Mouse (Mus musculus) heart, embryonic 14.5 days (tissue): Measurements from ENCODE around the gene Tmem117. TPM values are rescaled to one million over a fixed set of nuclear protein-coding genes. Genes with fewer than 3 reads are reported as not detected.
A peak's percentile ranks its signal among the peaks of the same experiment; 100 is the strongest.

Source experiments
- ATAC-seq: fragments of 200-750 bp; cut with Nextera tagmentation; 2 replicates; pipeline ENCODE4 v1.8.0; 2017; ENCODE audit warnings: low read depth, moderate TSS enrichment; ENCODE audit not compliant: insufficient number of reproducible peaks, insufficient read depth, low FRiP score
- H3K27ac ChIP-seq, 2 experiments: fragments of 200-500 bp in 1 of 2; fragments of 300-500 bp in 1 of 2; sonication (generic) in 1 of 2; replicated peaks in 1 of 2; 2 replicates each; pipeline ENCODE4 v1.5.1; 2012 to 2014; ENCODE audit warnings: low read depth in 2 of 2, low read length in 2 of 2, control low read depth in 1 of 2, mild to moderate bottlenecking in 1 of 2, mixed read lengths in 1 of 2; ENCODE audit not compliant: control insufficient read depth in 1 of 2, insufficient read depth in 1 of 2
- H3K27me3 ChIP-seq: fragments of 300-500 bp; sonication (generic); 2 replicates; pipeline ENCODE4 v1.6.1; 2014; ENCODE audit warnings: mild to moderate bottlenecking, low read length, control low read depth; ENCODE audit not compliant: control insufficient read depth, insufficient read depth
- H3K36me3 ChIP-seq: fragments of 300-500 bp; sonication (generic); 2 replicates; pipeline ENCODE4 v1.6.1; 2014; ENCODE audit warnings: mild to moderate bottlenecking, control low read depth, low read length, mixed read lengths; ENCODE audit not compliant: control insufficient read depth, insufficient read depth
- H3K4me1 ChIP-seq, 2 experiments: fragments of 200-500 bp in 1 of 2; fragments of 300-500 bp in 1 of 2; sonication (generic) in 1 of 2; 2 replicates each; pipeline ENCODE4 v1.6.1; 2012 to 2014; ENCODE audit warnings: low read length in 2 of 2, control low read depth in 1 of 2, mixed read lengths in 1 of 2; ENCODE audit not compliant: control insufficient read depth in 2 of 2, insufficient read depth in 2 of 2
- H3K4me2 ChIP-seq: fragments of 300-500 bp; sonication (generic); 2 replicates; pipeline ENCODE4 v1.6.1; 2014; ENCODE audit warnings: mild to moderate bottlenecking, low read length
- H3K4me3 ChIP-seq, 2 experiments: fragments of 200-500 bp in 1 of 2; fragments of 300-500 bp in 1 of 2; sonication (generic) in 1 of 2; 2 replicates each; pipeline ENCODE4 v1.5.1; 2012 to 2014; ENCODE audit warnings: low read length in 2 of 2, mild to moderate bottlenecking in 2 of 2, control low read depth in 1 of 2, low read depth in 1 of 2, moderate library complexity in 1 of 2; ENCODE audit not compliant: control insufficient read depth in 1 of 2, insufficient read depth in 1 of 2
- H3K9ac ChIP-seq: fragments of 300-500 bp; sonication (generic); 2 replicates; pipeline ENCODE4 v1.6.1; 2014; ENCODE audit warnings: mild to moderate bottlenecking, low read length
- H3K9me3 ChIP-seq: fragments of 300-500 bp; sonication (generic); 2 replicates; pipeline ENCODE4 v1.6.1; 2016; ENCODE audit warnings: low read length, control low read depth; ENCODE audit not compliant: control insufficient read depth
- WGBS: fragments of 180-500 bp; shearing (Covaris S2); extraction: QIAGEN DNeasy Blood & Tissue Kit; methylation state at CpG from one replicate; pipeline ENCODE4 v1.1.7; 2014; 5-methylcytosine and 5-hydroxymethylcytosine counted together
- polyA plus RNA-seq: library from polyadenylated mRNA; unstranded; fragments of >200 nt; fragmentation: Nextera tagmentation; extraction: Ambion mirVana; gene quantifications from 2 replicates; pipeline ENCODE4 v1.2.1, GENCODE M21; 2014

The Tmem117 gene
- polyA plus RNA-seq, 1 experiment from 2014 or later, result 2.0 TPM

DNA sequence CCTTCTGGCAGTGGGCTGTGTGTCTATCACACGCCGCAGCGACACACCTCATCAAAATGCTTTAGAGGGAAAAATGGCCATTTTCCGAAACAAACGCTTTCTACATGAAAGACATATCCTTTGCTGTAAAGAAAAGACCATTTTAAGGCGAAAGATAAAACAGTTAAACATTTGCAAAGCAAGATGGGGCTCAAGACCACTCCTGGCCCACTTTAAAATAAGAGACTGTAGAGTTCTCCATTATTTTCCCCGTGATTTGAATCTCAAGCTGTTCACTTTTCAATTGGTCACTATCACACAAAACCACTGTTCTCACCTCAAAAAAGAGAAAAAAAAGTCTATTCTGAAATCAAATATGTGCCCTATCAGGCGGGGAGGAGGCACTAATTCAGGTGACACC lies 38.9 kb upstream of the Tmem117 start:
- WGBS, result 15% methylated on average over 8 of the region's 8 CpGs
- H3K9me3 ChIP-seq, result no peaks in the 10 kb centered on the region
- peaks cover 0 to 11% of the 10 kb centered on the region in 2 experiments; a peak in 1 of 4 replicates for H3K4me1 ChIP-seq
- ATAC-seq, result no peak
- peak overlapping the region; percentile 31 to 96 for H3K4me3 ChIP-seq
- H3K9ac ChIP-seq, result peak overlapping the region; percentile 56
- peak overlapping the region; percentile 66 for H3K4me2 ChIP-seq
- H3K27me3 ChIP-seq, result no peaks in the 10 kb centered on the region
- H3K36me3 ChIP-seq, result peaks cover 17% of the 10 kb centered on the region
- H3K27ac ChIP-seq, result no peak overlapping the region

DNA sequence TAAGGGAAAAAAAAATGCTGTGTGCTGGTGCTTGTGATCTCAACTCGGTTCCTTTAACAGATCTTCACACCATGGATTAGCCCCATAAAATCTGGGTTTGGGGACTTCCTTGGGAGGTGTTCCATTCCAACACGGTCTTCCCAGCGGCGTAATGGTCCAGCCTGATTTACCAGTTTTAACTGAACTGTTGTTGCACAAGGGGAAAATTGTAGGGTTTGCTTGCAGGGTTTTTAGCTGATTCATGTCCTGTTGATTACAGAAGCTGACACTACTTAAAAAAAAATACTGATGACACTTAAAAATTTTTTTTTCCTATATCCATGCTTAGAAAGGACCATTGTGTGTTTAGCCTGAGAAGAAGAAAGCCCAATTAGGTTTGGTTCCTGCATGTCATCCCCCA lies 37.7 kb upstream of the Tmem117 start:
- Histone ChIP-seq H3K36me3 (peaks cover 4% of the 10 kb centered on the region), H3K4me1 (peaks cover 0 to 11% of the 10 kb centered on the region in 2 experiments; a peak in 1 of 4 replicates), H3K27ac (no peak overlapping the region), H3K9me3 (no peaks in the 10 kb centered on the region), H3K4me3 (no peak overlapping the region), H3K9ac (no peak overlapping the region), H3K4me2 (no peak overlapping the region), H3K27me3 (no peaks in the 10 kb centered on the region)
- 87% methylated on average over 4 of the region's 4 CpGs for WGBS
- ATAC-seq, result no peak

DNA sequence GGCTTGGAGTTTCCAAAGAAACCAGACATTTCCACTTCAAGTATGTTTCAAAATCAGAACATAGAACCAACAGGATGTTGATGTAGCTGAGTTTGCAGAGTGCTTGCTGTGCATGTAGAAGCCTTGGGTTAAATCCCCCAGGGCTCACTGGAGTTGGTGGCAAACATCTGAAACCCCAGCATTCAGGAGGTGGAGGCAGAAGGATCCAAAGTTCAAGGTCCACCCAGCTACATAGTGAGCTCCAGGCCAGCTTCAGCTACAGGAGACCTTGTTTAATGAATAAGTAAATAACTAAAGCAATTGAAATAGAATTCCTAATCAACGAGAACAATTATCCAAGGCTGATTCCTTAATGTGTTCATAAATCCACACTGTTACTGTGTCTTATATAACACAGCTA lies 35.4 kb upstream of the Tmem117 start:
- Histone ChIP-seq H3K4me3 (no peak overlapping the region), H3K4me1 (0 out of 4 replicates have a peak, but pooled peaks cover 0 to 4% of the 10 kb centered on the region in 2 experiments), H3K9me3 (no peaks in the 10 kb centered on the region), H3K4me2 (no peak overlapping the region), H3K27ac (no peak overlapping the region), H3K27me3 (no peaks in the 10 kb centered on the region), H3K9ac (no peak overlapping the region), H3K36me3 (no peaks in the 10 kb centered on the region)
- 54% methylated on average over 1 of the region's 1 CpGs for WGBS
- no peak for ATAC-seq

DNA sequence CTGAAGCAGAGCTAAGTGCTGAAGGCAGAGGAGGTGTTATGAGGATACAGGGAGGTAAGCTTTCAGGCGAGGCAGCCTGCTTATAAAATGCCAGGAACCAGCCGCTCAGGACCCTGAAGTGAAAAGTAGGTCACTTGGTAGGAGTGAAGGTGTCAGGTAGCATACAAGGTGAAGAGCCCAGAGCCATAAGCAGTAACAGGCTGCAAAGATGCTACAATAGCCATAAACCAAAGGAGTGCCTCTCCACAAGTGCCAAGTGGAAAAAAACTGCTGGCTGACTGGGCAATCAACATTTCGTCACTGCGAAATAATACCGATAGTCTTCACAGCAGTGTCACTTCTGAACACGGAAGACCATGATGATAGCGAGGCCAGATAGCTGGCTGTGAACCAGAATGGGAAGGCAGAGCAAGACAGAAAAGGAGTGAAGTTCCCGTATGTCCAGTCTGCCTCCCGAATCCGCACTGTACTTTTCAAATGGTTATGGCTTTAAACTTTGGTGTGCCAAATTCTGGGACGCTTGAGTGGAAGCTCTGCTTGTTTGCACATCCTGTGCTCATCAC lies 28.8 kb upstream of the Tmem117 start:
- no peaks in the 10 kb centered on the region for H3K9me3 ChIP-seq
- H3K4me1 ChIP-seq, result no peaks in the 10 kb centered on the region
- WGBS, result 58% methylated on average over 11 of the region's 11 CpGs
- H3K36me3 ChIP-seq, result no peaks in the 10 kb centered on the region
- H3K27ac ChIP-seq, result no peak overlapping the region
- no peak overlapping the region for H3K9ac ChIP-seq
- no peak for ATAC-seq
- H3K4me3 ChIP-seq, result no peak overlapping the region
- H3K4me2 ChIP-seq, result no peak overlapping the region
- H3K27me3 ChIP-seq, result no peaks in the 10 kb centered on the region; the same call in 1 of the 2 replicates

DNA sequence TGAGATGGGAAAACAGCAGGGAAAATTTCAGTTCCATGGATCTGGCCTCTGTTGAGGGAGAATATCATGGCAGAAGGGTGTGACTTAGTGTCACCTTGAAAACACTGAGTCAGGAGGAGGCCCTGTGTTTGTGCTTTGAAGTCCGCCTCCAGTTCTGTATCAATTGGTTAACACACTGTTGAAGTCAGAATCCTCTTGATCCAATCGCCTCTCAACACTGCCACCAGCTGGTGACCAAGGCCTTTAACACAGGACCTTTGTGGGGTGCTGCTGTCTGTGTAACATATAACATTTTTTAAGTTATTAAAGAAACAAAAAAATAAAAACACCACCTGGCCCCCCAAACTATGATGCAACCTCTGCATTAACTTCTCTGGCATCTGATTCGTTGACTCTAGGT lies 27.7 kb upstream of the Tmem117 start:
- H3K4me1 ChIP-seq, result no peaks in the 10 kb centered on the region
- H3K4me3 ChIP-seq, result no peak overlapping the region
- no peak overlapping the region for H3K9ac ChIP-seq
- no peaks in the 10 kb centered on the region; the same call in 1 of the 2 replicates for H3K27me3 ChIP-seq
- no peak overlapping the region for H3K4me2 ChIP-seq
- H3K27ac ChIP-seq, result no peak overlapping the region
- no peaks in the 10 kb centered on the region for H3K36me3 ChIP-seq
- no peak for ATAC-seq
- no peaks in the 10 kb centered on the region for H3K9me3 ChIP-seq
- WGBS, result 12% methylated on average over 3 of the region's 3 CpGs

DNA sequence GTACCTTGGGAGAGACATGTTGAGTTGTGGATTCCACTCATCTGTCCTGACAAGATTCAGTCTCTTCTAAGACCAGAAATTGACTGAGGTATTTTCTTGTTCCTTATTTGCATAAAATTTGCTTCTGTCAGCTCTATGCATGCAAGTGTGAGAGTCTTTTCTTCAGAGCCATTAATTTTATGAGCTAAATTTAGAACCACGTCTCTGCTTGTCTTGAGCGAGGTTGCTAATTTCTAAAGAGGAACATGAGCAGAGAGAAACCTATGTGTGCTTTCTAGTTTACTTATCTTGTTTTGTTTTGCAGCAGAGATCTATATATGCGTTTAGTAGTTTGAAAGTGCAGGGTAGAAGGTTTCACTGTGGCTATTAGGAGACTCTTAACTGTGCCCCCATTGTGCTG lies 26.6 kb upstream of the Tmem117 start:
- no peaks in the 10 kb centered on the region for H3K36me3 ChIP-seq
- WGBS, result 55% methylated on average over 3 of the region's 3 CpGs
- no peak overlapping the region for H3K4me3 ChIP-seq
- no peaks in the 10 kb centered on the region for H3K4me1 ChIP-seq
- no peak overlapping the region for H3K4me2 ChIP-seq
- no peak overlapping the region for H3K9ac ChIP-seq
- ATAC-seq, result no peak
- no peak overlapping the region for H3K27ac ChIP-seq
- H3K27me3 ChIP-seq, result no peaks in the 10 kb centered on the region; the same call in 1 of the 2 replicates
- no peaks in the 10 kb centered on the region for H3K9me3 ChIP-seq

DNA sequence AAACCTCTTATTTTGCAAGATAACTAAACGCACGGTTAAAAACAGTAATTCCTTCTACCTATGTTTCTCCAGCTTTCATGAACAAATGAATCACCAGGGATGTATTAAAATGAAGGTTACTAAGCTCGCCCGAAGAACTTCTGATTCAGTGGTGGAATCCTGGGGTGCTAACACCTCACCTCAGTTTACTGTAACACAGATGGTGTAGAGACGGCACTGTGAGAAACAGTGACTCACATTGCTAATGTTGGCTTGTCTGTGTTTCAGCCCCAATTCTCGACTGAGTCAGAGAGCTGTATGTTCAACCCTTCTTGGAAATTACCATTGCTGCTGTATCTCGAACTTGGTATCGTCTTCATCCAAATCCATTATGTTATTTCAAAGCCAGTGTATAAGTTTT lies 21.3 kb upstream of the Tmem117 start:
- H3K4me2 ChIP-seq, result no peak overlapping the region
- H3K9me3 ChIP-seq, result no peaks in the 10 kb centered on the region
- no peak overlapping the region for H3K4me3 ChIP-seq
- 86% methylated on average over 8 of the region's 8 CpGs for whole genome bisulfite sequencing
- no peak overlapping the region for H3K9ac ChIP-seq
- H3K4me1 ChIP-seq, result no peaks in the 10 kb centered on the region
- no peaks in the 10 kb centered on the region for H3K36me3 ChIP-seq
- ATAC-seq, result no peak
- H3K27ac ChIP-seq, result no peak overlapping the region
- H3K27me3 ChIP-seq, result no peaks in the 10 kb centered on the region

DNA sequence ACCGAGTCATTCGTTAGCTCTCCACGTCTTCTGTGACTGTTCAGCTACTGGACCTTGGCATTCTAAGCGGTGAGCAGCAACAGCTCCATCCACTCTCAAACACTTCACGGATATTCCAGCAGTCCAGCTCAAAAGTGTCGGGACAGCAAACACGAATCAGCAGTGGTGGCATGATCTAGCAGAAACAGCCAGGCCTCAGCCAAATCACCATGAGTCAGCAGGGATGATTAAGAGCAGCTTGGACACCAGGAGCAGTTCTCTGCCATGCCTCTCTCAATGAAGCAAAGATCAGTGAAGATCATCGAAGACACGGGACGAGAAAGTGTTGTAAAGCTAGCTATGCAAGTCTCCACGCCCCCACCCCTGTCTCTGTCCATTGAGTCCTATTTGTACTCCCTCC lies 13.0 kb upstream of the Tmem117 start:
- no peak for ATAC-seq
- no peaks in the 10 kb centered on the region for H3K27me3 ChIP-seq
- 81% methylated on average over 11 of the region's 11 CpGs for WGBS
- no peaks in the 10 kb centered on the region for H3K4me1 ChIP-seq
- H3K4me3 ChIP-seq, result no peak overlapping the region
- H3K36me3 ChIP-seq, result no peaks in the 10 kb centered on the region
- H3K9ac ChIP-seq, result no peak overlapping the region
- H3K27ac ChIP-seq, result no peak overlapping the region
- no peaks in the 10 kb centered on the region for H3K9me3 ChIP-seq
- no peak overlapping the region for H3K4me2 ChIP-seq
